Mouse (Mus musculus): ENCODE measurements around the gene Ccna2.

GRCm38 (mm10) chr3:36537701-36538470 lies 34.1 kb downstream of the Ccna2 start:
- no peak for TF ChIP-seq POLR2A (IDR thresholded peaks at IDR 0.05; ENCODE audit: insufficient read depth, low read depth, low read length)
- no peak for TF ChIP-seq CTCF (IDR thresholded peaks at IDR 0.05; ENCODE audit: insufficient read depth, low read depth, low read length)
